Mouse (Mus musculus): ENCODE results near the gene Tspan15. TPM values are rescaled to one million over a fixed set of nuclear protein-coding genes. Genes with fewer than 3 reads are reported as not detected.

Tspan15 gene
- polyA plus RNA-seq, 1 experiment from 2014 or later = 8.9 TPM

GRCm38 (mm10) chr10:62190821-62191220 is 40.2 kb downstream of the Tspan15 start:
- H3K27ac ChIP-seq = no peak overlapping the region
- 81% methylated on average over 7 of the region's 7 CpGs for WGBS
- no peak for ATAC-seq (replicated peaks; ENCODE audit: insufficient number of reproducible peaks, insufficient read depth, low FRiP score, low read depth)

DNA sequence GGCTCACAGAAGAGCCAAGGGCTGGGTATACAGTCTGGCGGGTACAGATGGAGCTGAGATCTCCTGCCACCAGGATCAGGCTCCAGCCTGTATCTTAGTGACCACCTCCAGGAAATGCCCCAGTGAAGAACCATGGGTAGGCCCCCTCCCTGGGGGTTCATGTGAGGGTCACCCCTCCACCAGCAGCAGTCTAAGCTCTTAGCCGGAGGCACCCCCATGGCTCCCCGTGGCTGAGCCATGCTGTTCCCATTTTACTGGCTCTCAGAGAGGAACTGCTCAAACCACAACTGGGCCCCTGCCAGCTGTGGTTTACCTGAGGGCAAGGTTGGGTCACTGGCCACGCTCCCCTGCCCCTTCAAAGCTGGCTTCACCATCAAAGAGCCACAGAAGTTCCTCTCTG is 41.1 kb downstream of the Tspan15 start:
- Histone ChIP-seq H3K4me2 (no peak overlapping the region), H3K9me3 (replicated peaks) (no peaks in the 10 kb centered on the region), H3K27ac (no peak overlapping the region), H3K4me3 (no peak overlapping the region), H3K4me1 (replicated peaks) (no peaks in the 10 kb centered on the region), H3K36me3 (no peaks in the 10 kb centered on the region), H3K9ac (no peak overlapping the region), H3K27me3 (peaks cover 22% of the 10 kb centered on the region)
- WGBS = 83% methylated on average over 4 of the region's 4 CpGs
- no peak for ATAC-seq (replicated peaks; ENCODE audit: insufficient number of reproducible peaks, insufficient read depth, low FRiP score, low read depth)

More at GRCm38 (mm10) chr10:62190821-62191220, 40.2 kb downstream of the Tspan15 start:
- Histone ChIP-seq H3K36me3 (no peaks in the 10 kb centered on the region), H3K27me3 (peaks cover 18% of the 10 kb centered on the region), H3K4me2 (no peak overlapping the region), H3K9ac (no peak overlapping the region), H3K4me1 (replicated peaks) (0 out of 2 replicates have a peak, but pooled peaks cover 4% of the 10 kb centered on the region), H3K9me3 (replicated peaks) (no peaks in the 10 kb centered on the region), H3K4me3 (no peak overlapping the region)

- no peak for ATAC-seq (replicated peaks; ENCODE audit: insufficient number of reproducible peaks, insufficient read depth, low FRiP score, low read depth)
- Histone ChIP-seq H3K36me3 (no peaks in the 10 kb centered on the region), H3K4me3 (no peak overlapping the region), H3K4me1 (replicated peaks) (no peaks in the 10 kb centered on the region), H3K27me3 (peaks cover 28% of the 10 kb centered on the region), H3K9ac (no peak overlapping the region), H3K27ac (no peak overlapping the region), H3K4me2 (no peak overlapping the region), H3K9me3 (replicated peaks) (no peaks in the 10 kb centered on the region)
- 43% methylated on average over 3 of the region's 3 CpGs for WGBS
Measured at GRCm38 (mm10) chr10:62189303-62189702, 41.7 kb downstream of the Tspan15 start.

- Histone ChIP-seq H3K27ac (no peak overlapping the region), H3K4me3 (no peak overlapping the region), H3K9me3 (replicated peaks) (no peaks in the 10 kb centered on the region), H3K9ac (no peak overlapping the region), H3K4me2 (no peak overlapping the region), H3K4me1 (replicated peaks) (no peaks in the 10 kb centered on the region), H3K27me3 (peaks cover 34% of the 10 kb centered on the region), H3K36me3 (no peaks in the 10 kb centered on the region)
- ATAC-seq (replicated peaks; ENCODE audit: insufficient number of reproducible peaks, insufficient read depth, low FRiP score, low read depth) = 0 out of 2 replicates have a peak, but pooled peaks have one; percentile 38
- WGBS = 20% methylated on average over 7 of the region's 7 CpGs
Measured at GRCm38 (mm10) chr10:62186882-62187281, 44.2 kb downstream of the Tspan15 start.

DNA sequence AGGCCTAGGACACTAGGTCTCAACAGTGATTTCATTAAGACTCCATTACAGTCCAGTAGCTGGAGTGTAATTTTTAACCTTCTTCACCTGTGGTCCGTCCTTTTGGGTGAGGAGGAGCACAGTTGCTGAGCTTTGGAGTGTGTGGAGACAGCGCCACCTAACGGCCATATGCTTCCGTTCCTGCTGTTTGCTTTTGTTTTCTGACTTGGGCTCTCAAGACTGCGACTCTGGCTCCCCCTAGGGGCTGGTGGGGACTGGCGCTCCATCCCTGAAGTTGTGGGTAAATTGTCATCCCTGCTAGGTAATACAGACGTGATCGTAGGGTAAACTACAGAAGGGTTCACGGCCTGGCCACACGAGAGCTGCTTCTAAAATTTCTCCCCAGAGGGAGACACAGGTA is 48.0 kb downstream of the Tspan15 start:
- H3K27ac ChIP-seq = no peak overlapping the region
- no peaks in the 10 kb centered on the region for H3K36me3 ChIP-seq
- no peak overlapping the region for H3K9ac ChIP-seq
- H3K4me2 ChIP-seq = no peak overlapping the region
- H3K4me1 ChIP-seq (replicated peaks) = no peaks in the 10 kb centered on the region
- H3K9me3 ChIP-seq (replicated peaks) = 0 out of 2 replicates have a peak, but pooled peaks cover 3% of the 10 kb centered on the region
- ATAC-seq (replicated peaks; ENCODE audit: insufficient number of reproducible peaks, insufficient read depth, low FRiP score, low read depth) = no peak
- H3K4me3 ChIP-seq = no peak overlapping the region
- peaks cover 27% of the 10 kb centered on the region for H3K27me3 ChIP-seq
- 4% methylated on average over 10 of the region's 10 CpGs for WGBS

GRCm38 (mm10) chr10:62182471-62183014 is 48.5 kb downstream of the Tspan15 start:
- WGBS = 67% methylated on average over 6 of the region's 6 CpGs
- H3K36me3 ChIP-seq = no peaks in the 10 kb centered on the region
- H3K9me3 ChIP-seq (replicated peaks) = 0 out of 2 replicates have a peak, but pooled peaks cover 3% of the 10 kb centered on the region
- no peaks in the 10 kb centered on the region for H3K4me1 ChIP-seq (replicated peaks)
- H3K27me3 ChIP-seq = peaks cover 23% of the 10 kb centered on the region
- H3K9ac ChIP-seq = no peak overlapping the region
- no peak overlapping the region for H3K4me2 ChIP-seq
- no peak for ATAC-seq (replicated peaks; ENCODE audit: insufficient number of reproducible peaks, insufficient read depth, low FRiP score, low read depth)
- no peak overlapping the region for H3K4me3 ChIP-seq
- no peak overlapping the region for H3K27ac ChIP-seq

DNA sequence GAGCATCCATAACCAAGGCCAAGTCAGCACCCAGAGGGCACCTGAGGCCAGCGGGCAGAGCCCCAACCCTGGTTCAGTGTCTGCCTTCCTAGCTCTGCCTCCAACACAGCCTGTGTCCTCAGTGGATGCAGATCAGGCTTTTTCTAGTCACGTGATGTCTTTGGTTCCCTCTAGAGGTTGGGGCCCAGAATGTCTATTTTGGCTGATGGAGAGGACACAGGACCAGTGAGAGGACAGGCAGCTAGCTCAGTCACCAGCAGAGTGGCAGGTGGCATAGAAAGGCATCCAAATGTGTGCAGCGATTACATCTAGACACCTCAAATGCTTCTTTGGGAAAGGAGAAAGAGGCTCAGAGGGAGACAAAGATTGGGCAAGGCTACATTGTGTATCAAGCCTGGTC is 49.4 kb downstream of the Tspan15 start:
- 0 out of 2 replicates have a peak, but pooled peaks cover 3% of the 10 kb centered on the region for H3K9me3 ChIP-seq (replicated peaks)
- no peak overlapping the region for H3K4me2 ChIP-seq
- H3K27me3 ChIP-seq = peaks cover 22% of the 10 kb centered on the region
- H3K36me3 ChIP-seq = no peaks in the 10 kb centered on the region
- ATAC-seq (replicated peaks; ENCODE audit: insufficient number of reproducible peaks, insufficient read depth, low FRiP score, low read depth) = no peak
- no peak overlapping the region for H3K27ac ChIP-seq
- H3K9ac ChIP-seq = no peak overlapping the region
- no peaks in the 10 kb centered on the region for H3K4me1 ChIP-seq (replicated peaks)
- H3K4me3 ChIP-seq = no peak overlapping the region
- WGBS = 49% methylated on average over 3 of the region's 3 CpGs

GRCm38 (mm10) chr10:62179944-62180343 is 51.1 kb downstream of the Tspan15 start:
- WGBS = 85% methylated on average over 3 of the region's 3 CpGs
- Histone ChIP-seq H3K9ac (no peak overlapping the region), H3K9me3 (replicated peaks) (0 out of 2 replicates have a peak, but pooled peaks cover 3% of the 10 kb centered on the region), H3K36me3 (no peaks in the 10 kb centered on the region), H3K27ac (no peak overlapping the region), H3K4me2 (no peak overlapping the region), H3K4me1 (replicated peaks) (no peaks in the 10 kb centered on the region), H3K4me3 (no peak overlapping the region), H3K27me3 (peaks cover 13% of the 10 kb centered on the region)
- ATAC-seq (replicated peaks; ENCODE audit: insufficient number of reproducible peaks, insufficient read depth, low FRiP score, low read depth) = no peak

DNA sequence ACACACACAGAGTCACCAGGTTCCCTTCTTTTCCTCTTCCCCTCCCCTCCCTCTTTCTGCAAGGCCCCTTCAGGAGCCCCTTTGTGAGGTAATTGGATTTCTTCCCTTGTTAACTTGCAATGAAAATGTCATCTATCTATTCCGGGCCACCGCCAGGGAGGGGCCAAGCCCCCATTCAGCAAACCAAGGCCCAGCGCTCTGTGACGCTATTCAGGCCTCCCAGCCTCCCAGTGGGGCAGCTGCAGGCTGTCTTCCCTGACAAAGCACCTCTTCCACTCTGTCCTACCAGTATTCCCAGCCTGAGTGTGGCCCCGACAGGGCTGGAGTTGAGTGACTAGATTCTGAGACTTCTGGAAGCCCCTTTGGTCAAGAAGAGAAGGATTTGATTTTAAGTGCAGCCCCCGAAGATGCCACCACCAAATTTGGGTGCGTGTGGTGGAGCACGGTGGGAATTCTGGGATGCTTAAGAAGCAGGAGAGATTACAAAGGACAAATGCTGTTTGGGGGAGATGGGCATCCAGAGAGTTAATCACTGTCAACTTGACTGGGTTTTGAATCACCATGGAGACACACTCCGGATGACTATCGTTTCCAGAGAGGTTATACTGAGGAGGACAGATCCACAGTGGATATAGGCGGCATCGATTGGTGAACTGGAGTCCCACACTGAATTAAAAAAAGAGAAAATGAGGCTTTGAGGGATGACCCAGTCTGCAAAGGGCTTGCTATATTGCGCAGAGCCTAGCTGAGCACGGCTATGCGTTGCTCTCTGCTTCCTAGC is 56.3 kb downstream of the Tspan15 start:
- no peak overlapping the region for H3K9ac ChIP-seq
- no peaks in the 10 kb centered on the region for H3K4me1 ChIP-seq (replicated peaks)
- no peaks in the 10 kb centered on the region for H3K36me3 ChIP-seq
- ATAC-seq (replicated peaks; ENCODE audit: insufficient number of reproducible peaks, insufficient read depth, low FRiP score, low read depth) = no peak
- 54% methylated on average over 15 of the region's 15 CpGs for WGBS
- no peak overlapping the region for H3K4me2 ChIP-seq
- no peak overlapping the region for H3K27ac ChIP-seq
- peaks cover 5% of the 10 kb centered on the region for H3K27me3 ChIP-seq
- H3K4me3 ChIP-seq = no peak overlapping the region
- 0 out of 2 replicates have a peak, but pooled peaks cover 3% of the 10 kb centered on the region for H3K9me3 ChIP-seq (replicated peaks)

GRCm38 (mm10) chr10:62173941-62174448 is 57.1 kb downstream of the Tspan15 start:
- WGBS = 36% methylated on average over 9 of the region's 9 CpGs
- Histone ChIP-seq H3K36me3 (no peaks in the 10 kb centered on the region), H3K9me3 (replicated peaks) (0 out of 2 replicates have a peak, but pooled peaks cover 3% of the 10 kb centered on the region), H3K27me3 (peaks cover 5% of the 10 kb centered on the region), H3K4me1 (replicated peaks) (no peaks in the 10 kb centered on the region), H3K4me2 (no peak overlapping the region), H3K27ac (no peak overlapping the region), H3K9ac (no peak overlapping the region), H3K4me3 (no peak overlapping the region)
- ATAC-seq (replicated peaks; ENCODE audit: insufficient number of reproducible peaks, insufficient read depth, low FRiP score, low read depth) = no peak

DNA sequence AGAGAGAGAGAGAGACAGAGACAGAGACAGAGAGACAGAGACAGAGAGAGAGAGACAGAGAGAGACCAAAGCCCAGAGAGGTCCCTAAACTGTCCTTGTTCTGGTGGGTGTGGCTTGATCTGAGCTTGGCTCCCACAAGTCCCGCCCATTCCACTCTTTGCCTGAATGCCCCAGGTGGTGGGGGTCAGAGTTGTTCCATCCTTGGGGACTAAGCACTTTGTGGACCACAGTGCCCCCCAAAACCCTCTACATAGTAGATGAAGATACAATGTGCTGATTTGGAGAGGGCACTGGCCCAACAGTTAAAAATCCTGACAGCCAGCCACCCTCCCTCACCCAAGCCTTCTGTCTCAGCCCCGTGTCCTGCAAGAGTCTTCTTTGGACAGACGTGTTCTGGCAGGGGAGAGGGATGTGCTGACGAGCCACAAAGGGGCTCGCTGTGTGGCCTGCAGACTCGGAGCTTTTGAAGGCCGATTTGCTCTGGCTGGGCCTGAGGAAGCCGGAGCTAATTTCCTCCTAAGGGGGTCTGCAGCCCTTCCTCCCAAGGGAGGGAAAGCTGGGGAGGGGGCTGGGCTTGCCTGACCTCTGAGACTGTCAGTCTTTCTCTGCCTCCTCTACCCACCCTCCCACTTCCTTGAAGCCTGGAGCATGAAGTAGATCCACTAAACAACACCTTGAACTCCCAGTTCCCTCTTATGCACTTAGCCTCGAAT is 58.1 kb downstream of the Tspan15 start:
- no peaks in the 10 kb centered on the region for H3K36me3 ChIP-seq
- H3K27ac ChIP-seq = no peak overlapping the region
- no peak overlapping the region for H3K4me3 ChIP-seq
- H3K9ac ChIP-seq = no peak overlapping the region
- no peak overlapping the region for H3K4me2 ChIP-seq
- peaks cover 5% of the 10 kb centered on the region for H3K27me3 ChIP-seq
- H3K9me3 ChIP-seq (replicated peaks) = no peaks in the 10 kb centered on the region
- 10% methylated on average over 9 of the region's 9 CpGs for WGBS
- ATAC-seq (replicated peaks; ENCODE audit: insufficient number of reproducible peaks, insufficient read depth, low FRiP score, low read depth) = no peak
- no peaks in the 10 kb centered on the region for H3K4me1 ChIP-seq (replicated peaks)
